Mouse (Mus musculus) NIH3T3 (cell line): ENCODE results near the gene Tmem127.
"Not testable (repeated sequence)": the region's sequence is repeated elsewhere in the genome, so short reads cannot be mapped to it uniquely, and the experiment has no call there.

Experiments
- DNase-seq: peaks from one replicate; pipeline ENCODE4 v3.0.0-alpha.2; 2012; ENCODE audit warnings: low read depth

Gene Tmem127

GRCm38 (mm10) chr2:127267854-127268253, 20.1 kb downstream of the Tmem127 start:
- peak; percentile 18 for DNase-seq

- peak; percentile 98 for DNase-seq
These were observed 22.0 kb downstream of the Tmem127 start, which contains the start of gene Stard7 for GRCm38 (mm10) chr2:127269491-127270299. Gene Stard7, plus strand, starts transcription at chr2:127270218.

GRCm38 (mm10) chr2:127270300-127271041, 22.8 kb downstream of the Tmem127 start:
- DNase-seq: peak; percentile 93

GRCm38 (mm10) chr2:127271042-127271515, 23.4 kb downstream of the Tmem127 start:
- peak; percentile 22 for DNase-seq

- not testable (repeated sequence) for DNase-seq
These were observed 24.3 kb downstream of the Tmem127 start for GRCm38 (mm10) chr2:127272049-127272448.

GRCm38 (mm10) chr2:127272806-127273205, 25.1 kb downstream of the Tmem127 start:
- no peak for DNase-seq

- DNase-seq: no peak
These were observed 26.9 kb downstream of the Tmem127 start for GRCm38 (mm10) chr2:127274590-127274989.

- no peak for DNase-seq
These were observed 28.0 kb downstream of the Tmem127 start for GRCm38 (mm10) chr2:127275551-127276320.

GRCm38 (mm10) chr2:127278162-127278561, 30.5 kb downstream of the Tmem127 start:
- DNase-seq: no peak

GRCm38 (mm10) chr2:127292250-127292649, 44.5 kb downstream of the Tmem127 start:
- no peak for DNase-seq

- no peak for DNase-seq
These were observed 49.5 kb downstream of the Tmem127 start for GRCm38 (mm10) chr2:127297001-127297805.

- peak; percentile 56 for DNase-seq
These were observed 50.3 kb downstream of the Tmem127 start for GRCm38 (mm10) chr2:127298056-127298455.

GRCm38 (mm10) chr2:127300701-127301100, 53.0 kb downstream of the Tmem127 start:
- no peak for DNase-seq

- no peak for DNase-seq
These were observed 54.2 kb downstream of the Tmem127 start for GRCm38 (mm10) chr2:127301883-127302282.

- DNase-seq: not testable (repeated sequence)
These were observed 56.5 kb downstream of the Tmem127 start for GRCm38 (mm10) chr2:127304192-127304591.

- DNase-seq: no peak
These were observed 57.0 kb downstream of the Tmem127 start for GRCm38 (mm10) chr2:127304609-127305210.

- no peak for DNase-seq
These were observed 58.4 kb downstream of the Tmem127 start for GRCm38 (mm10) chr2:127306123-127306522.

- DNase-seq: no peak
These were observed 59.5 kb downstream of the Tmem127 start for GRCm38 (mm10) chr2:127307179-127307578.

GRCm38 (mm10) chr2:127308660-127309059, 61.0 kb downstream of the Tmem127 start:
- peak; percentile 35 for DNase-seq

- DNase-seq: no peak
These were observed 62.5 kb downstream of the Tmem127 start for GRCm38 (mm10) chr2:127310246-127310645.

GRCm38 (mm10) chr2:127310685-127311084, 63.0 kb downstream of the Tmem127 start:
- no peak for DNase-seq
